Mouse (Mus musculus) limb, embryonic 10.5 days (tissue): ENCODE data around the gene Robo1. TPM values are rescaled to one million over a fixed set of nuclear protein-coding genes. Genes with fewer than 3 reads are reported as not detected.

Source experiments
- DNase-seq: peaks from one replicate; pipeline ENCODE4 v3.0.0-alpha.2; 2017; ENCODE audit warnings: low spot score
- H3K27ac ChIP-seq: fragments of 300-500 bp; sonication (generic); 2 replicates; pipeline ENCODE4 v1.5.1; 2016; ENCODE audit warnings: mild to moderate bottlenecking
- H3K27me3 ChIP-seq: fragments of 300-500 bp; sonication (generic); 2 replicates; pipeline ENCODE4 v1.6.1; 2016; ENCODE audit warnings: low read depth, mild to moderate bottlenecking; ENCODE audit not compliant: poor library complexity, severe bottlenecking
- H3K36me3 ChIP-seq: fragments of 300-500 bp; sonication (generic); 2 replicates; pipeline ENCODE4 v1.6.1; 2016; ENCODE audit warnings: mild to moderate bottlenecking, moderate library complexity
- H3K4me1 ChIP-seq: fragments of 300-500 bp; sonication (generic); 2 replicates; pipeline ENCODE4 v1.6.1; 2016
- H3K4me3 ChIP-seq: fragments of 300-500 bp; sonication (generic); 2 replicates; pipeline ENCODE4 v1.5.1; 2016; ENCODE audit warnings: mild to moderate bottlenecking, moderate library complexity
- H3K9me3 ChIP-seq: fragments of 300-500 bp; sonication (generic); replicated peaks from 2 replicates; pipeline ENCODE4 v1.6.1; 2016; ENCODE audit warnings: mild to moderate bottlenecking
- WGBS: fragments of 180-500 bp; shearing (Covaris S2); methylation state at CpG from one replicate; pipeline ENCODE4 v1.1.7; 2016; 5-methylcytosine and 5-hydroxymethylcytosine counted together
- polyA plus RNA-seq: library from polyadenylated mRNA; unstranded; fragments of >200 nt; fragmentation: Nextera tagmentation; extraction: Ambion mirVana; gene quantifications from 2 replicates; pipeline ENCODE4 v1.2.1, GENCODE M21; 2016

The Robo1 gene
- polyA plus RNA-seq, 1 experiment from 2014 or later: 42.1 TPM

GRCm38 (mm10) chr16:72584454-72585159 is 276.5 kb downstream of the Robo1 start:
- peaks cover 6% of the 10 kb centered on the region; the same call in 1 of the 2 replicates for H3K4me1 ChIP-seq
- no peaks in the 10 kb centered on the region for H3K27me3 ChIP-seq
- 86% methylated on average over 11 of the region's 11 CpGs for WGBS
- no peak overlapping the region for H3K27ac ChIP-seq
- H3K9me3 ChIP-seq: no peaks in the 10 kb centered on the region
- DNase-seq: no peak
- H3K4me3 ChIP-seq: no peak overlapping the region
- no peaks in the 10 kb centered on the region for H3K36me3 ChIP-seq

- WGBS: 40% methylated on average over 3 of the region's 3 CpGs
Measured at GRCm38 (mm10) chr16:72585160-72585813, 277.2 kb downstream of the Robo1 start.

GRCm38 (mm10) chr16:72587376-72588072 is 279.4 kb downstream of the Robo1 start:
- 66% methylated on average over 3 of the region's 3 CpGs for WGBS
- no peaks in the 10 kb centered on the region for H3K9me3 ChIP-seq
- DNase-seq: no peak

More at GRCm38 (mm10) chr16:72585160-72585813, 277.2 kb downstream of the Robo1 start:
- Histone ChIP-seq H3K36me3 (no peaks in the 10 kb centered on the region), H3K4me1 (peaks cover 4% of the 10 kb centered on the region; the same call in 1 of the 2 replicates), H3K4me3 (no peak overlapping the region), H3K9me3 (no peaks in the 10 kb centered on the region), H3K27me3 (no peaks in the 10 kb centered on the region), H3K27ac (no peak overlapping the region)
- no peak for DNase-seq

GRCm38 (mm10) chr16:72603487-72604206 is 295.5 kb downstream of the Robo1 start:
- no peak for DNase-seq
- Histone ChIP-seq H3K27me3 (no peaks in the 10 kb centered on the region), H3K4me1 (no peaks in the 10 kb centered on the region), H3K4me3 (no peak overlapping the region), H3K27ac (no peak overlapping the region), H3K36me3 (no peaks in the 10 kb centered on the region), H3K9me3 (no peaks in the 10 kb centered on the region)
- WGBS: 86% methylated on average over 4 of the region's 4 CpGs

More at GRCm38 (mm10) chr16:72587376-72588072, 279.4 kb downstream of the Robo1 start:
- Histone ChIP-seq H3K27ac (no peak overlapping the region), H3K36me3 (no peaks in the 10 kb centered on the region), H3K27me3 (no peaks in the 10 kb centered on the region), H3K4me1 (no peaks in the 10 kb centered on the region), H3K4me3 (no peak overlapping the region)

GRCm38 (mm10) chr16:72605066-72605465 is 297.0 kb downstream of the Robo1 start:
- Histone ChIP-seq H3K9me3 (no peaks in the 10 kb centered on the region), H3K27ac (no peak overlapping the region), H3K4me3 (no peak overlapping the region), H3K36me3 (no peaks in the 10 kb centered on the region), H3K27me3 (no peaks in the 10 kb centered on the region), H3K4me1 (no peaks in the 10 kb centered on the region)
- 25% methylated on average over 6 of the region's 6 CpGs for WGBS
- peak; percentile 78 for DNase-seq

GRCm38 (mm10) chr16:72610661-72611112 is 302.6 kb downstream of the Robo1 start:
- Histone ChIP-seq H3K4me3 (no peak overlapping the region), H3K9me3 (no peaks in the 10 kb centered on the region), H3K27ac (no peak overlapping the region), H3K36me3 (no peaks in the 10 kb centered on the region), H3K27me3 (no peaks in the 10 kb centered on the region), H3K4me1 (no peaks in the 10 kb centered on the region)
- 80% methylated on average over 4 of the region's 4 CpGs for WGBS
- DNase-seq: no peak

- H3K27me3 ChIP-seq: no peaks in the 10 kb centered on the region
- H3K36me3 ChIP-seq: no peaks in the 10 kb centered on the region
- H3K4me3 ChIP-seq: no peak overlapping the region
- no peaks in the 10 kb centered on the region for H3K4me1 ChIP-seq
- 11% methylated on average over 1 of the region's 1 CpGs for WGBS
- no peak overlapping the region for H3K27ac ChIP-seq
- DNase-seq: no peak
- H3K9me3 ChIP-seq: no peaks in the 10 kb centered on the region
Measured at GRCm38 (mm10) chr16:72614898-72615297, 306.8 kb downstream of the Robo1 start.

- WGBS: 61% methylated on average over 2 of the region's 2 CpGs
- no peak for DNase-seq
Measured at GRCm38 (mm10) chr16:72615360-72615759, 307.3 kb downstream of the Robo1 start.

GRCm38 (mm10) chr16:72622371-72622770 is 314.3 kb downstream of the Robo1 start:
- Histone ChIP-seq H3K27ac (no peak overlapping the region), H3K27me3 (no peaks in the 10 kb centered on the region), H3K4me1 (no peaks in the 10 kb centered on the region), H3K36me3 (no peaks in the 10 kb centered on the region), H3K9me3 (no peaks in the 10 kb centered on the region), H3K4me3 (no peak overlapping the region)
- DNase-seq: no peak
- WGBS: 94% methylated on average over 4 of the region's 4 CpGs

More at GRCm38 (mm10) chr16:72615360-72615759, 307.3 kb downstream of the Robo1 start:
- Histone ChIP-seq H3K36me3 (no peaks in the 10 kb centered on the region), H3K9me3 (no peaks in the 10 kb centered on the region), H3K4me3 (no peak overlapping the region), H3K27ac (no peak overlapping the region), H3K27me3 (no peaks in the 10 kb centered on the region), H3K4me1 (no peaks in the 10 kb centered on the region)

- no peak for DNase-seq
- 91% methylated on average over 10 of the region's 10 CpGs for WGBS
- no peaks in the 10 kb centered on the region for H3K4me1 ChIP-seq
- H3K27ac ChIP-seq: no peak overlapping the region
- no peaks in the 10 kb centered on the region for H3K9me3 ChIP-seq
- H3K36me3 ChIP-seq: no peaks in the 10 kb centered on the region
- no peaks in the 10 kb centered on the region for H3K27me3 ChIP-seq
- H3K4me3 ChIP-seq: no peak overlapping the region
Measured at GRCm38 (mm10) chr16:72622868-72623267, 314.8 kb downstream of the Robo1 start.

GRCm38 (mm10) chr16:72633846-72634245 is 325.7 kb downstream of the Robo1 start:
- Histone ChIP-seq H3K4me1 (no peaks in the 10 kb centered on the region), H3K36me3 (no peaks in the 10 kb centered on the region), H3K9me3 (no peaks in the 10 kb centered on the region), H3K27me3 (no peaks in the 10 kb centered on the region), H3K27ac (no peak overlapping the region), H3K4me3 (no peak overlapping the region)
- WGBS: 71% methylated on average over 7 of the region's 7 CpGs
- no peak for DNase-seq

GRCm38 (mm10) chr16:72639332-72639940 is 331.3 kb downstream of the Robo1 start:
- 94% methylated on average over 8 of the region's 8 CpGs for WGBS
- no peaks in the 10 kb centered on the region for H3K36me3 ChIP-seq

More at GRCm38 (mm10) chr16:72639332-72639940, 331.3 kb downstream of the Robo1 start:
- peaks cover 3% of the 10 kb centered on the region; the same call in 1 of the 2 replicates for H3K4me1 ChIP-seq
- no peaks in the 10 kb centered on the region for H3K27me3 ChIP-seq
- DNase-seq: no peak
- no peaks in the 10 kb centered on the region for H3K9me3 ChIP-seq
- H3K27ac ChIP-seq: no peak overlapping the region
- H3K4me3 ChIP-seq: no peak overlapping the region
